Mouse (Mus musculus) midbrain, embryonic 14.5 days (tissue): ENCODE results near the gene Depp1. TPM values are rescaled to one million over a fixed set of nuclear protein-coding genes. Genes with fewer than 3 reads are reported as not detected.
A peak's percentile ranks its signal among the peaks of the same experiment; 100 is the strongest.

Experiments
- ATAC-seq: fragments of 200-750 bp; cut with Nextera tagmentation; 2 replicates; pipeline ENCODE4 v1.8.0; 2017; ENCODE audit warnings: moderate number of reproducible peaks, moderate library complexity; ENCODE audit not compliant: low FRiP score, low TSS enrichment
- DNase-seq: peaks from one replicate; pipeline ENCODE4 v3.0.0-alpha.2; 2015
- H3K27ac ChIP-seq: fragments of 300-500 bp; sonication (generic); replicated peaks from 2 replicates; pipeline ENCODE4 v1.5.1; 2014; ENCODE audit warnings: mild to moderate bottlenecking, low read depth, low read length, moderate library complexity
- H3K27me3 ChIP-seq: fragments of 300-500 bp; sonication (generic); 2 replicates; pipeline ENCODE4 v1.6.1; 2014; ENCODE audit warnings: low read length, control low read depth, mixed read lengths; ENCODE audit not compliant: control insufficient read depth, insufficient read depth
- H3K36me3 ChIP-seq: fragments of 300-500 bp; sonication (generic); 2 replicates; pipeline ENCODE4 v1.6.1; 2014; ENCODE audit warnings: low read length, control low read depth; ENCODE audit not compliant: control insufficient read depth, insufficient read depth
- H3K4me1 ChIP-seq: fragments of 300-500 bp; sonication (generic); 2 replicates; pipeline ENCODE4 v1.6.1; 2014; ENCODE audit warnings: mild to moderate bottlenecking, antibody characterized with exemption, low read length, control low read depth; ENCODE audit not compliant: control insufficient read depth, insufficient read depth
- H3K4me2 ChIP-seq: fragments of 300-500 bp; sonication (generic); 2 replicates; pipeline ENCODE4 v1.6.1; 2014; ENCODE audit warnings: mild to moderate bottlenecking, low read length, moderate library complexity
- H3K4me3 ChIP-seq: fragments of 300-500 bp; sonication (generic); replicated peaks from 2 replicates; pipeline ENCODE4 v1.5.1; 2014; ENCODE audit warnings: low read depth, low read length
- H3K9ac ChIP-seq: fragments of 300-500 bp; sonication (generic); replicated peaks from 2 replicates; pipeline ENCODE4 v1.6.1; 2014; ENCODE audit warnings: mild to moderate bottlenecking, low read length, moderate library complexity
- H3K9me3 ChIP-seq: fragments of 300-500 bp; sonication (generic); 2 replicates; pipeline ENCODE4 v1.6.1; 2016; ENCODE audit warnings: low read length, control low read depth, mixed read lengths; ENCODE audit not compliant: control insufficient read depth
- WGBS: fragments of 180-500 bp; shearing (Covaris S2); extraction: QIAGEN DNeasy Blood & Tissue Kit; methylation state at CpG from one replicate; pipeline ENCODE4 v1.1.7; 2014; 5-methylcytosine and 5-hydroxymethylcytosine counted together
- polyA plus RNA-seq: library from polyadenylated mRNA; unstranded; fragments of >200 nt; fragmentation: Nextera tagmentation; extraction: Ambion mirVana; gene quantifications from 2 replicates; pipeline ENCODE4 v1.2.1, GENCODE M21; 2014

Gene Depp1
- polyA plus RNA-seq, 1 experiment from 2014 or later: 7.3 TPM

DNA sequence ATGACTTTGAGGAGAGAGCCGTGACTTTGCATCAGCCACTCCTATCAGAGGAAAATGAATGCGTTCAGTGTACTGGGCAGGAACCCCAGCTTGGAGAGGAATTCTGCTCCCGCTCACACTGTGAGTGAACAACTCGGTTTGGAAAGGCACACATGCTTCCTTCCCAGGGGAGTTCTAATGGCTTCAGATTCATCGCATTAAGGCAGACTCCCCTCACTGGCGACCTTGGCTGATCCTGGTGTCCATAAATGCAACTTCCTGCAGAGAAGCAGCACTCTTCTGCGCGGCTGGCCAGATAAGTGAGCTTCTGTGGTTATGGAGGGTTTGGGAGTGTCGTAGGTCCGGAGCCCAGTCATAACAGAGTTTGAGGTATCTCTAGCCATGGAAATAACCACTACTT is 20.6 kb upstream of the Depp1 start:
- no peak overlapping the region for H3K4me2 ChIP-seq

DNA sequence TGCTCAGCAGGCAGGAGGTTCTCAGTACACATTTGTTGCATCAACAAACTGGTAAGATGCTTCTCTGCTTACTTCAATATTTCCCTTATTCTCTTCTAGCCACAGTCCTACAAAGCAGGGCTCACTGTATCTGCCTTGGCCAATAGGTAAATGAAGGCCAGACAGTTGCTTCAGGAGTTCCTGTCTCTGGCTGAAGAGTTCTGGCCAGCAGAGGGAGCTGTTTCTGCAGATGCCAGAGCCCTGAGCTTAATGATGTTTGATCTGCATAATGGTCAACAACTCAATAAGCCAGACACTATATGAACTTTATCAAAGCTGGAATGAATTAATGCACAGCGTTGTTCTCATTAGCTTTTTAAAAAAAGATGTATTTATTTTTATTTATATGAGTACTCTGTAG is 18.3 kb upstream of the Depp1 start:
- ATAC-seq (no peak), DNase-seq (peak; percentile 76)
- peaks cover 3% of the 10 kb centered on the region for H3K4me1 ChIP-seq
- 51% methylated on average over 1 of the region's 1 CpGs for WGBS
- H3K9me3 ChIP-seq: no peaks in the 10 kb centered on the region
- H3K4me3 ChIP-seq: no peak overlapping the region
- H3K4me2 ChIP-seq: no peak overlapping the region
- 0 out of 2 replicates have a peak, but pooled peaks cover under 1% of the 10 kb centered on the region for H3K36me3 ChIP-seq
- no peaks in the 10 kb centered on the region for H3K27me3 ChIP-seq
- no peak overlapping the region for H3K9ac ChIP-seq
- H3K27ac ChIP-seq: no peak overlapping the region

More for the DNA sequence above, 20.6 kb upstream of the Depp1 start:
- no peak for ATAC-seq
- H3K9ac ChIP-seq: no peak overlapping the region
- DNase-seq: peak; percentile 12
- WGBS: 94% methylated on average over 10 of the region's 10 CpGs
- no peak overlapping the region for H3K4me3 ChIP-seq
- H3K27ac ChIP-seq: no peak overlapping the region
- H3K36me3 ChIP-seq: peaks cover 20% of the 10 kb centered on the region
- H3K4me1 ChIP-seq: peaks cover 5% of the 10 kb centered on the region
- H3K9me3 ChIP-seq: no peaks in the 10 kb centered on the region
- no peaks in the 10 kb centered on the region for H3K27me3 ChIP-seq

DNA sequence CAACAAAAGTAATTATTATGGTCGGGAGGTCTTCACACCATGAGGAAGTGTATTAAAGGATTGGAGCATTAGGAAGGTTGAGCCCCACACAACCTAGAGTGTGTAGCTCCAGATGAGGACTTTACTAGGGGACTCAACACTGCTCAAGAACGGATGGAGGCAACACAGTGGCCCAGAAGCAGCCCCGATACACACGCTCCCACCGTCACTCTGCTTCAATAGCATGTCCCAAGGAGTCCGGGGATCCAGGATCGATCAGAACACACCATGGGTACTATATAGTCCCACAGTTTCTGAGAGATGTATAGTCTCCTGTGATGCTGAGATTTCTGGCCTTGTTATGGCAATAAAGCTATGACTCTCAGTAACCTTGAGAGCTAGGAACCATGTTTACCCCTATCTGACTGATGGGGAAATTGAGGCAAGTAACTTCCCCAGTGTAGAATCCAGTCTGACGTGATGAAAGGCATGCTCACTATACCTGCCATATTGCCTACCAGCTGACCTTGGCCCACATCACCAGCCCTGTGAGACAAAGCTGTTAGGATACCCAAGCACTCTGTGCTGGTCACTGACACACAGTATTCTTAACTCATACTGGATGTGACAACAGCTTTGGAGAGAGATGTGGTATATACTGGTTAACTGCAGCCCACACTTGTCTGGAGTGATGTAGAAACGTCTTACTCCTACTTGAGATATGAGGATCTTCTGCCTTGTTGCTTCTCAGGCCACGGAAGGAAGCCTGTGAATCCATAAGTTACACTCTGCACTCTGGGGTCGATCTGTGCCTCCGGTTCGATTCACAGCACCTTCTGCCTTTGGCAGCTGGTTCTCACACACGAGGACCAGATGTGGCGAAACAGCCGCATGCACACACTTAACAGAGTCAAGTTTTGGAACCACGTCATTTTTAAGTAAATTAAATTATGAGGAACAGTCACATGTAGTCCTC is 16.4 kb upstream of the Depp1 start:
- ATAC-seq (no peak), DNase-seq (no peak)
- H3K27me3 ChIP-seq: no peaks in the 10 kb centered on the region
- H3K27ac ChIP-seq: no peak overlapping the region
- no peaks in the 10 kb centered on the region; the same call in 1 of the 2 replicates for H3K36me3 ChIP-seq
- WGBS: 92% methylated on average over 17 of the region's 17 CpGs
- H3K4me1 ChIP-seq: no peaks in the 10 kb centered on the region; the same call in 1 of the 2 replicates
- no peak overlapping the region for H3K9ac ChIP-seq
- H3K4me3 ChIP-seq: no peak overlapping the region
- H3K4me2 ChIP-seq: no peak overlapping the region
- H3K9me3 ChIP-seq: no peaks in the 10 kb centered on the region

DNA sequence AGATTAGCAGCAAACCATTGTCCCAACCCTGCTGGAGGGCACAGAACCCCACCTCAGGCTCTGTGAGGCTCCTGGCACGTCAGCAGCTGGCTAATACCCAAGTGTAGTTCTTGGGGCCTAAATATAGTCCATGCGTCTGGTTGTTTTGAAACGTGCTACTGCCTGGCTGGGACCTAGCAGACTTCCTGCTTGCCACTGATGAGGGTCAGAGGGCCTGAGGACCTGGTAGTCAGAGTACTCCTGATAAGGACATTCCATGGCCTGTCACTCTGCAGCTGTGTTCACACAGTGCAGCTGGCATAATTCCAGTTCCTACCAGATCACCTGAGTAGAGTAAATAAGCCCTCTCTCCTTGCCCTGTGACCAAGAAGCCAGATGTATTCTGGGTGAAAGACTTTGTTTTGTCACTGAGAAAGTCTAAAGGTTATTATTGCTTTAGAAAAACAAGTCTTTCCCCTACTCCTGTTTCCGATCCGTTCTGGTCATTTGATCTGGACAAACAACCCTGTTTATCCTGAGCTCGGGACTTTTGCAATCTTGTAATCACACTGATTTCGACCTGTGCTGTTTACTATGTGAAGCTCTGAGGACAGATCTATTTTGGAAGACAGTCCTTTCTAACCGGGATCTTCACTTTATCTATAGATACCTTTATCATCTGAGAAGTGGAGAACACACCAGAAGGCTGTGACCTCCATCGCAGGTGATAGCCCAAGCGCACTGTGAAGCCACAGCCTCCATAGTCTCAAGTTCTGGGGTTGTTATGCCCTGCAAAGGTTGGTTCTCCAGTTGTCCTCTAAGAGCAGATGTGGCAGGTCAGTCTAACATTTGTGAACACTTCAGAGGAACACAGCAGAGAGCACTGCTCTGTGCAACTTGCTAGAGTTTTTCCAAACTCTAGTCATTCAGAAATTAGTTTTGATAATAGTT is 14.9 kb upstream of the Depp1 start:
- Histone ChIP-seq H3K36me3 (no peaks in the 10 kb centered on the region; the same call in 1 of the 2 replicates), H3K4me3 (no peak overlapping the region), H3K9me3 (no peaks in the 10 kb centered on the region), H3K27ac (no peak overlapping the region), H3K9ac (no peak overlapping the region), H3K27me3 (no peaks in the 10 kb centered on the region), H3K4me2 (no peak overlapping the region), H3K4me1 (no peaks in the 10 kb centered on the region)
- 86% methylated on average over 10 of the region's 10 CpGs for WGBS
- ATAC-seq: no peak
- no peak for DNase-seq

DNA sequence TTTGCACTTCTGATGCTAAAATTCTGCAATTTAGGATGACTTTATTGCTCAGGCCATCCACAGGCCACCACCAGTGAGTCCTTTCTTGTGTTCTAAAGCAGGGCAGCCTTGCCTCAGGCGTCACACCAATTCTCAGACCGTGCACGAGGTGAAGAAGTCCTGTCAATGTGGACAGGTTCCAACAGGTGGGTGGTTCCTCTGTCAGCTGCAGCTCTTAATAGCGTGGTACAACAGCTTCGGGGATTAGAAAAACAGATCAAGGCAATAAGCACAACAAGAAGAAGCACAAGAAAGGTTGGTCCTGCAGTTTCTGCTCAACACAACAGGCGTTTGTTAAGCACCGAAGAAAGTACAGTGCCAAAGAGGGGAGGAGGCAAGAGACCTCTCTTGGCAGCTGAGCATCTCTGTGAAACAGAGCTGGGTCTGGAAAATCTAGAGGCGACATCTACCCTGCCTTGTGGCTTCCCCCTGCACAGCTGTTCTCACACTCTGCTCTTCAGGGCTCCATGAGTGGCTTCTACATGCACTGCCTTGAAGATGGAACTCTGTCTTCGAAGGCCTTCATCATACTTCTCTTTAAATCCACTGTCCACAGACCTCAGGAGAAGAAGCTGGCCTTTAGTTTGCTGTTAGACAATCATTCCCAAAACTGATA is 13.7 kb upstream of the Depp1 start:
- H3K36me3 ChIP-seq: no peaks in the 10 kb centered on the region; the same call in 1 of the 2 replicates
- no peak overlapping the region for H3K4me2 ChIP-seq
- 88% methylated on average over 9 of the region's 9 CpGs for WGBS
- ATAC-seq: no peak
- no peak for DNase-seq
- H3K27me3 ChIP-seq: no peaks in the 10 kb centered on the region
- no peak overlapping the region for H3K9ac ChIP-seq
- H3K4me1 ChIP-seq: no peaks in the 10 kb centered on the region
- H3K4me3 ChIP-seq: no peak overlapping the region
- no peak overlapping the region for H3K27ac ChIP-seq
- H3K9me3 ChIP-seq: no peaks in the 10 kb centered on the region

DNA sequence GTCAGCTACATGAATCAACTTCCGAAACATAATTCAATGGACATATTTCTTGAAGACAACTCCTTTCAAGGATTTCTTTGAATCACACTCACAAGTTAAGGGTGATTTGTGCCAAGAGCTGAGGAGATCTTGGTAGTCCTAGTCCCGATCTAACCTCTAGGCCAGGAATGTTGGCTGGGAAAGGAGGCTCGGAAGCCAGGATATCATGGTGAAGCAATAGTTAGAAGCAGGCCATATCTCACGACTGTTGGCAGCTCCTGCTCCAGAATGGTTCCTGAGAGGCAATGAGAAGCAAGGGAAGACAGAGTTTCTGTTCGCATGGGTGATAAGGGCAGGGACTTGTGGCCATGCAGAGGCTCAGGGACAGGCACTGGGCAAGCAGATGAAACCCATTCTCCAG is 12.9 kb upstream of the Depp1 start:
- DNase-seq: no peak
- Histone ChIP-seq H3K27ac (no peak overlapping the region), H3K9me3 (no peaks in the 10 kb centered on the region), H3K4me1 (no peaks in the 10 kb centered on the region), H3K27me3 (no peaks in the 10 kb centered on the region), H3K36me3 (no peaks in the 10 kb centered on the region; the same call in 1 of the 2 replicates), H3K9ac (no peak overlapping the region), H3K4me3 (no peak overlapping the region), H3K4me2 (no peak overlapping the region)
- ATAC-seq: no peak
- WGBS: 93% methylated on average over 5 of the region's 5 CpGs

DNA sequence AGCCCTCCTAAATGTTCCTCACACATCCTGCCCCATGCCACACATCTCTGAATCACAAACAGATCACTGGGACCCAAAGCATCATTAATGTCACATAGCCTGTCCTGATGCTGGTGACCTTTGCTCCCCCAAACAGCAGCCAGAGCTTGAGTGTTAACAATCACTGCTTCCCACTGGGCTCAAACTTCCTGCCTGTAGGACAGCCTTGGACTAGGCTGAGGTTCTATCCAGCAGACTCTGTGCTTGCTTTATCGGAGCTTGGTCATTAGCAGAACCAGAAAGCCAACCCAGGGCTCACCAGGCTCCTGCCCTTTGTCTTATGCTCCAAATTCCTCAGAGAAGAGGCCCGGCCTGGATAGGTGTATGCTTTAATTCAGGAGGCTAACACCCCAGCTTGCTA is 11.5 kb upstream of the Depp1 start:
- Histone ChIP-seq H3K4me3 (no peak overlapping the region), H3K27me3 (no peaks in the 10 kb centered on the region), H3K9me3 (no peaks in the 10 kb centered on the region), H3K36me3 (no peaks in the 10 kb centered on the region; the same call in 1 of the 2 replicates), H3K4me1 (no peaks in the 10 kb centered on the region), H3K27ac (no peak overlapping the region), H3K9ac (no peak overlapping the region), H3K4me2 (no peak overlapping the region)
- 88% methylated on average over 2 of the region's 2 CpGs for WGBS
- ATAC-seq: no peak
- no peak for DNase-seq

DNA sequence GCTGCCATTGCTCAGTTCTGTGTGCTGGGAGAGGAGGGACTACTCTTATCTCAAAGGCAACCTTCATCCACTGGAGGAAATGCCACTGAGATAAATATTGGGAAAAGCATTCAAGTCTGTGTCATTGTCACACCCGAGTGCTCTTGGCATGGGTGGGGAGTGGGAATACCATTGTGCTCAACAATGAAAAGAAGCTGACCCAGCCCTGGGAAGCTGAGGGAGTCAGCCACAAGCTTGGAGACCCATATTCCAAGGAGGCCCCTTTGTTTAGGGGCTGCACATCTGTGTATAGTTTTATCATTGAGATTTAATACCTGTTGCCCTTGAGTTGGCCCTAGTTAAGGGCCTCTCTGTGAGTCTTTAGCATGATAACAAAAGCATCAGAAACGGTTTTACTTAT is 10.7 kb upstream of the Depp1 start:
- H3K36me3 ChIP-seq: no peaks in the 10 kb centered on the region; the same call in 1 of the 2 replicates
- H3K27ac ChIP-seq: no peak overlapping the region
- H3K4me2 ChIP-seq: no peak overlapping the region
- no peaks in the 10 kb centered on the region for H3K27me3 ChIP-seq
- no peak for ATAC-seq
- WGBS: 64% methylated on average over 2 of the region's 2 CpGs
- H3K9me3 ChIP-seq: no peaks in the 10 kb centered on the region
- H3K4me3 ChIP-seq: no peak overlapping the region
- H3K9ac ChIP-seq: no peak overlapping the region
- H3K4me1 ChIP-seq: no peaks in the 10 kb centered on the region
- DNase-seq: no peak
